Mouse (Mus musculus) bone marrow macrophage, adult 2 months (primary cell): ENCODE measurements around the gene Eef1a1.

Source experiments
- CTCF ChIP-seq: IDR thresholded peaks from 2 replicates; pipeline ENCODE4 v1.5.1; 2012; ENCODE audit warnings: low read depth, mild to moderate bottlenecking, low read length, moderate library complexity
- POLR2A ChIP-seq: IDR thresholded peaks from 2 replicates; pipeline ENCODE4 v1.6.1; 2012; ENCODE audit warnings: mild to moderate bottlenecking, low read depth, low read length, borderline replicate concordance

DNA sequence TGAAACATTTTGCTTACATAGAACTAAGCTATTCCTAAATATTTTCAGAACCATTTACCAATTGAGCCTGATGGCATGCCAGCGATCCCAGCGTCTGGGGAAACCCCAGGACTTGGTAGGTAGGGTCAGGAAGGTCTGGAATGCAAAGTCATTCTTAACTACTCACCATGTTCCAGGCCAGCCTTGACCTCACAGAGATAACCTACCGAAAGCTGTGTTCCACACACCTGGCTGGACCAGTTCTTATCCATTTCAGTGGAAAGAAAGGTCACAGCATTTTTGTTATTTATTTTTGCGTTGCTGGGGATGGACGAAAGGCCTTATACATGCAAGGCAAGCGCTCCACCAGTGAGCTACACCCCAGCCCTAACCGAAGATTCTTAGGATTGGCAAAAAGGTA is 45.7 kb upstream of the Eef1a1 start:
- TF ChIP-seq POLR2A (no peak), CTCF (no peak)
